Mouse (Mus musculus) embryonic fibroblast, embryonic 13.5 days (primary cell): ENCODE data around the gene Tnk2. TPM values are rescaled to one million over a fixed set of nuclear protein-coding genes. Genes with fewer than 3 reads are reported as not detected.
A peak's percentile ranks its signal among the peaks of the same experiment; 100 is the strongest.

Source experiments
- H3K27ac ChIP-seq: 2 replicates; pipeline ENCODE4 v1.5.1; 2012; ENCODE audit warnings: low read length, control low read depth, inconsistent platforms; ENCODE audit not compliant: insufficient read depth
- H3K4me1 ChIP-seq: 2 replicates; pipeline ENCODE4 v1.6.1; 2011; ENCODE audit warnings: low read length; ENCODE audit not compliant: control insufficient read depth, insufficient read depth
- H3K4me3 ChIP-seq: 2 replicates; pipeline ENCODE4 v1.5.1; 2011; ENCODE audit warnings: mild to moderate bottlenecking, control low read depth, low read length; ENCODE audit not compliant: insufficient read depth
- CTCF ChIP-seq: IDR thresholded peaks from 2 replicates; pipeline ENCODE4 v1.5.1; 2011; ENCODE audit warnings: mild to moderate bottlenecking, control low read depth, low read length, moderate library complexity, borderline replicate concordance; ENCODE audit not compliant: insufficient read depth
- POLR2A ChIP-seq: IDR thresholded peaks from 2 replicates; pipeline ENCODE4 v1.6.1; 2011; ENCODE audit warnings: low read depth, mild to moderate bottlenecking, control low read depth, low read length, moderate library complexity
- polyA plus RNA-seq: library from polyadenylated mRNA; stranded (reverse); fragments of >200 nt; gene quantifications from 2 replicates; pipeline ENCODE4 v1.2.4, GENCODE M21; 2011; ENCODE audit warnings: low read depth; ENCODE audit not compliant: missing spikeins, insufficient read length

The Tnk2 gene
- polyA plus RNA-seq, 1 experiment = 92.4 TPM

- Histone ChIP-seq H3K27ac (no peak overlapping the region), H3K4me1 (no peaks in the 10 kb centered on the region), H3K4me3 (no peak overlapping the region)
- TF ChIP-seq CTCF = no peak
- no peak for TF ChIP-seq POLR2A
Observed at GRCm38 (mm10) chr16:32707111-32707823, 63.6 kb downstream of the Tnk2 start.

- no peak overlapping the region for H3K27ac ChIP-seq
- H3K4me1 ChIP-seq = no peaks in the 10 kb centered on the region
- H3K4me3 ChIP-seq = no peak overlapping the region
- TF ChIP-seq CTCF (no peak), POLR2A (no peak)
Observed at GRCm38 (mm10) chr16:32707824-32708456, 64.3 kb downstream of the Tnk2 start.

GRCm38 (mm10) chr16:32708457-32709033, 64.9 kb downstream of the Tnk2 start:
- Histone ChIP-seq H3K4me1 (no peaks in the 10 kb centered on the region), H3K4me3 (no peak overlapping the region), H3K27ac (no peak overlapping the region)
- no peak for TF ChIP-seq CTCF
- no peak for TF ChIP-seq POLR2A

- Histone ChIP-seq H3K27ac (no peak overlapping the region), H3K4me1 (no peaks in the 10 kb centered on the region), H3K4me3 (no peak overlapping the region)
- TF ChIP-seq CTCF (no peak), POLR2A (no peak)
Observed at GRCm38 (mm10) chr16:32709116-32709515, 65.4 kb downstream of the Tnk2 start.

GRCm38 (mm10) chr16:32710426-32711070, 66.9 kb downstream of the Tnk2 start:
- TF ChIP-seq CTCF (no peak), POLR2A (no peak)
- no peak overlapping the region for H3K4me3 ChIP-seq
- H3K27ac ChIP-seq = no peak overlapping the region
- H3K4me1 ChIP-seq = no peaks in the 10 kb centered on the region

GRCm38 (mm10) chr16:32712202-32712601, 68.5 kb downstream of the Tnk2 start:
- H3K27ac ChIP-seq = no peak overlapping the region
- TF ChIP-seq POLR2A = no peak
- TF ChIP-seq CTCF = no peak
- no peak overlapping the region for H3K4me3 ChIP-seq
- H3K4me1 ChIP-seq = no peaks in the 10 kb centered on the region

GRCm38 (mm10) chr16:32713556-32713955, 69.9 kb downstream of the Tnk2 start:
- no peak for TF ChIP-seq POLR2A
- no peak for TF ChIP-seq CTCF
- H3K4me3 ChIP-seq = no peak overlapping the region
- H3K4me1 ChIP-seq = no peaks in the 10 kb centered on the region
- H3K27ac ChIP-seq = no peak overlapping the region

- H3K4me3 ChIP-seq = no peak overlapping the region
- TF ChIP-seq CTCF (0 out of 2 replicates have a peak, but pooled peaks have one; percentile 12), POLR2A (no peak)
- no peaks in the 10 kb centered on the region for H3K4me1 ChIP-seq
- H3K27ac ChIP-seq = no peak overlapping the region
Observed at GRCm38 (mm10) chr16:32715364-32715763, 71.7 kb downstream of the Tnk2 start.

- H3K27ac ChIP-seq = no peak overlapping the region
- H3K4me1 ChIP-seq = no peaks in the 10 kb centered on the region
- H3K4me3 ChIP-seq = no peak overlapping the region
- TF ChIP-seq POLR2A (no peak), CTCF (no peak)
Observed at GRCm38 (mm10) chr16:32723163-32723562, 79.5 kb downstream of the Tnk2 start.

- TF ChIP-seq POLR2A = no peak
- no peak for TF ChIP-seq CTCF
- Histone ChIP-seq H3K4me3 (no peak overlapping the region), H3K27ac (no peak overlapping the region), H3K4me1 (no peaks in the 10 kb centered on the region)
Observed at GRCm38 (mm10) chr16:32723767-32724166, 80.1 kb downstream of the Tnk2 start.
